Mouse (Mus musculus): Measurements from ENCODE around the gene Gm973. TPM values are rescaled to one million over a fixed set of nuclear protein-coding genes. Genes with fewer than 3 reads are reported as not detected.

Gm973 gene
- total and polyA plus RNA-seq, 3 experiments: 2.3 to 14.9 (median 7.6) TPM

GRCm38 (mm10) chr1:59656244-59657171 lies 140.4 kb downstream of the Gm973 start:
- Histone ChIP-seq H3K27me3 (replicated peaks) (no peaks in the 10 kb centered on the region), H3K9ac (ENCODE audit: insufficient read depth, low read depth) (no peak overlapping the region), H3K36me3 (replicated peaks in 1 of 2; ENCODE audit: control insufficient read depth in 1 of 2, insufficient read depth in 1 of 2, low read length in 1 of 2) (peaks cover 20 to 63% of the 10 kb centered on the region in 2 experiments), H3K4me2 (ENCODE audit: insufficient read depth, low read depth, poor library complexity, severe bottlenecking) (no peak overlapping the region), H3K27ac (ENCODE audit: insufficient read depth, low read depth) (no peak overlapping the region), H3K9me3 (replicated peaks; ENCODE audit: low read length) (no peaks in the 10 kb centered on the region), H3K4me1 (ENCODE audit: control insufficient read depth in 1 of 2, insufficient read depth in 2 of 2) (no peaks in the 10 kb centered on the region), H3K79me2 (replicated peaks; ENCODE audit: control insufficient read depth, extremely low read depth, insufficient read depth, poor library complexity, severe bottlenecking) (peaks cover 68% of the 10 kb centered on the region), H3K4me3 (replicated peaks in 1 of 3; ENCODE audit: low read depth in 2 of 3, low read length in 2 of 3, poor library complexity in 1 of 3) (no peak overlapping the region)
- TF ChIP-seq RAD21 (IDR thresholded peaks at IDR 0.05; ENCODE audit: low read depth, low read length) (no peak; the same call in none of the 2 replicates), CTCF (conservative IDR thresholded peaks at IDR 0.05 in 1 of 2, IDR thresholded peaks at IDR 0.05 in 1 of 2; ENCODE audit: low read depth in 2 of 2, low read length in 2 of 2) (peak in 1 of 2 experiments; percentile 40; a peak in 2 of 4 replicates)
- dilution Hi-C loops (cut with MboI; ENCODE audit: extremely low pct_ligation_motif_present, extremely low pct_unique_long_range_greater_than_20kb, low sequenced_read_pairs): no loop called here
- in situ Hi-C loops (cut with MboI; ENCODE audit: low pct_ligation_motif_present, low pct_unique_long_range_greater_than_20kb, low sequenced_read_pairs): no loop called here
- DNase-seq (ENCODE audit: extremely low read depth): no peak

GRCm38 (mm10) chr1:59663456-59664135 lies 147.5 kb downstream of the Gm973 start:
- in situ Hi-C loops (cut with MboI; ENCODE audit: low pct_ligation_motif_present, low pct_unique_long_range_greater_than_20kb, low sequenced_read_pairs): no loop called here
- no peak for DNase-seq (ENCODE audit: extremely low read depth)
- H3K36me3 ChIP-seq (replicated peaks in 1 of 2; ENCODE audit: control insufficient read depth in 1 of 2, insufficient read depth in 1 of 2, low read length in 1 of 2): peaks cover 10 to 22% of the 10 kb centered on the region in 2 experiments
- H3K79me2 ChIP-seq (replicated peaks; ENCODE audit: control insufficient read depth, extremely low read depth, insufficient read depth, poor library complexity, severe bottlenecking): peaks cover 87% of the 10 kb centered on the region
- H3K9me3 ChIP-seq (replicated peaks; ENCODE audit: low read length): no peaks in the 10 kb centered on the region
- peaks cover 3 to 31% of the 10 kb centered on the region in 2 experiments; a peak in 3 of 4 replicates for H3K4me1 ChIP-seq (ENCODE audit: control insufficient read depth in 1 of 2, insufficient read depth in 2 of 2)
- TF ChIP-seq HCFC1 (IDR thresholded peaks at IDR 0.05; ENCODE audit: low read depth, low read length) (no peak), POLR2AphosphoS2 (IDR thresholded peaks at IDR 0.05; ENCODE audit: low read depth, low read length) (no peak), USF2 (conservative IDR thresholded peaks at IDR 0.05; ENCODE audit: low read depth, low read length) (no peak), USF1 (IDR thresholded peaks at IDR 0.05; ENCODE audit: low read depth, low read length) (no peak), EP300 (IDR thresholded peaks at IDR 0.05; ENCODE audit: low read length) (no peak), CHD1 (IDR thresholded peaks at IDR 0.05; ENCODE audit: low read depth, low read length) (no peak), MEF2A (IDR thresholded peaks at IDR 0.05; ENCODE audit: borderline replicate concordance, low read depth, low read length) (no peak), GABPA (IDR thresholded peaks at IDR 0.05; ENCODE audit: insufficient replicate concordance, low read depth, low read length) (no peak), IRF4 (IDR thresholded peaks at IDR 0.05; ENCODE audit: low read depth, low read length) (no peak), POLR2A (IDR thresholded peaks at IDR 0.05; ENCODE audit: low read depth, low read length) (no peak), NRF1 (IDR thresholded peaks at IDR 0.05; ENCODE audit: low read depth, low read length) (no peak), RAD21 (IDR thresholded peaks at IDR 0.05; ENCODE audit: low read depth, low read length) (no peak), SMC3 (IDR thresholded peaks at IDR 0.05; ENCODE audit: low read depth, low read length) (no peak), ETS1 (conservative IDR thresholded peaks at IDR 0.05; ENCODE audit: low read depth, low read length) (no peak), MYC (IDR thresholded peaks at IDR 0.05; ENCODE audit: low read depth, low read length) (no peak), ELF1 (IDR thresholded peaks at IDR 0.05; ENCODE audit: low read depth, low read length) (no peak)
- no peak overlapping the region for H3K4me3 ChIP-seq (replicated peaks in 1 of 3; ENCODE audit: low read depth in 2 of 3, low read length in 2 of 3, poor library complexity in 1 of 3)
- no peaks in the 10 kb centered on the region for H3K27me3 ChIP-seq (replicated peaks)
- no peak overlapping the region for H3K27ac ChIP-seq (ENCODE audit: insufficient read depth, low read depth)
- dilution Hi-C loops (cut with MboI; ENCODE audit: extremely low pct_ligation_motif_present, extremely low pct_unique_long_range_greater_than_20kb, low sequenced_read_pairs): no loop called here
- no peak overlapping the region for H3K9ac ChIP-seq (ENCODE audit: insufficient read depth, low read depth)
- H3K4me2 ChIP-seq (ENCODE audit: insufficient read depth, low read depth, poor library complexity, severe bottlenecking): no peak overlapping the region

Data from CH12.LX (cell line).